Mouse (Mus musculus): ENCODE measurements around the gene Slc35a2.

DNA sequence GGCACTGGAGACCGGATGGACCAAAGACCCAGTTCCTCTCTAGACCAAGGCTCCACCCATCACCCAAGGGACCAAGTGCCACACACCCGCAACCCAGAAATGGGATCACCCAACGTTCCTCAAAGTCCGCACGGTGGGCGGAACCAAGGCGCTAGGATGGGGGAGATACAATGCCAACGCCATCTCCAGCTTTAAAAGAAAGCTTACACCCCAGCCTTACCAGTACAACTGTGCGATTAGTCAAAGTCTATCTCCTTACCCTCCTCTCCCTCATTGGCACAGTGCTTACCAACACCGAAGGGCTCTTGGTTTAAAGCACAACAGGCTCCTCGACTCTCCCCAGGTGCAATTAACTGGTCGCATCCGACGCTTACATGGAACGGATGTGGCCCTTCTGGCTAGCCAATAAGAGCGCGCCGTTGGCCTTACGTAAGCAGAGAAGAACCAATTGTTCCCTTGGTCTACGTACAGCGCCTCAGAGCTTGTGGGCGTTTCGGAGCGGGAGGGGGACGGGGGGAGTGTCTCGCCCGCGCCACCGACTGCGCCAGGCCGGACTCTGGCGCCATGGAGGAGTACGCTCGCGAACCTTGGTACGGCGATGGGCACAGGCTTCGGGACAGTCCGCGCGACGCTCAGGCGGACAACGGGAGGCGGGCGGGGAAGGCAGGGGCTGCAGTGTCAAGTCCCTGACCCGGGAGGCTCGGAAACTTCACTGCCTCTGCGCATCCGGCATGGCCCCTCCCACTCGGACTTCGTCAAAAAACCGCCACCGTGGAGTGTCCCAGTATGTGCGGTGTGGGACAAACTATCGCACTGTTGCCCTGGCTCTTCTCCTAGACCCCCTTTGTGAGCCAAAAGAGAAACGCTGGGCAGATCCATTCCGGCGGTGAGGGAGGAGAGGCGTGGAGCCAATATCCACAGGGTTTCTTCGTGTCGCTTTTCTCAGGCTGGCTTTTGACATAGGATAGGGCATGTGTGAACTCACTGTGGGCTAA, 15.3 kb downstream of the Slc35a2 start, which contains the start of the genes Pqbp1 and Timm17b:
- TF ChIP-seq CTCF (IDR thresholded peaks at IDR 0.05; ENCODE audit: borderline replicate concordance, insufficient read depth, low read length) (no peak), POLR2A (IDR thresholded peaks at IDR 0.05; ENCODE audit: low read depth, low read length) (peak; percentile 53)
